Mouse (Mus musculus) C2C12 (cell line): ENCODE data around the gene Ddx24. TPM values are rescaled to one million over a fixed set of nuclear protein-coding genes. Genes with fewer than 3 reads are reported as not detected.

ENCODE experiments used
- H3K27me3 ChIP-seq: one replicate; pipeline ENCODE4 v1.6.1; 2011; ENCODE audit not compliant: control insufficient read depth, insufficient read depth, insufficient read length
- H3K36me3 ChIP-seq: one replicate; pipeline ENCODE4 v1.6.1; 2011; ENCODE audit not compliant: control insufficient read depth, insufficient read depth
- H3K4me3 ChIP-seq: one replicate; pipeline ENCODE4 v1.5.1; 2011; ENCODE audit warnings: mild to moderate bottlenecking, control low read depth; ENCODE audit not compliant: poor library complexity, insufficient read depth, severe bottlenecking
- H3K79me2 ChIP-seq: one replicate; pipeline ENCODE4 v1.6.1; 2011; ENCODE audit not compliant: control insufficient read depth, insufficient read depth
- H3K79me3 ChIP-seq: one replicate; pipeline ENCODE4 v1.6.1; 2011; ENCODE audit warnings: low read depth, control low read depth
- H3ac ChIP-seq: one replicate; pipeline ENCODE3; 2011; ENCODE audit warnings: low read depth; ENCODE audit not compliant: control insufficient read depth, insufficient read length
- CEBPB ChIP-seq: IDR thresholded peaks from one replicate; pipeline ENCODE4 v1.6.1; 2011; ENCODE audit warnings: low read depth, mild to moderate bottlenecking, control low read depth, moderate library complexity
- CTCF ChIP-seq: IDR thresholded peaks from one replicate; pipeline ENCODE4 v1.5.1; 2011; ENCODE audit not compliant: control insufficient read depth, insufficient read depth, insufficient read length
- FOSL1 ChIP-seq: IDR thresholded peaks from one replicate; pipeline ENCODE4 v1.8.0; 2011; ENCODE audit warnings: mild to moderate bottlenecking, low read length; ENCODE audit not compliant: poor library complexity, insufficient read depth, severe bottlenecking
- MAX ChIP-seq: IDR thresholded peaks from one replicate; pipeline ENCODE4 v1.6.1; 2011; ENCODE audit warnings: mild to moderate bottlenecking, control low read depth
- MYOD1 ChIP-seq: IDR thresholded peaks from one replicate; pipeline ENCODE4 v1.6.1; 2011; ENCODE audit warnings: low read depth; ENCODE audit not compliant: control insufficient read depth, insufficient read length
- MYOG ChIP-seq: IDR thresholded peaks from one replicate; pipeline ENCODE4 v1.6.1; 2011; ENCODE audit not compliant: control insufficient read depth, insufficient read length; ENCODE audit errors: extremely low read depth
- USF1 ChIP-seq: IDR thresholded peaks from one replicate; pipeline ENCODE4 v1.6.1; 2011; ENCODE audit warnings: low read depth, mild to moderate bottlenecking, control low read depth, moderate library complexity
- polyA plus RNA-seq: library from polyadenylated mRNA; unstranded; fragments of >200 nt; fragmentation: generic; extraction: Trizol; gene quantifications from one replicate; pipeline ENCODE4 v1.2.1, GENCODE M21; 2012; ENCODE audit warnings: missing spikeins

Gene Ddx24
- polyA plus RNA-seq, 1 experiment: 68.6 TPM

- H3ac ChIP-seq: no peak overlapping the region
- TF ChIP-seq MYOD1: peak; percentile 89
- TF ChIP-seq MYOG: no peak
- H3K27me3 ChIP-seq: no peaks in the 10 kb centered on the region
- H3K36me3 ChIP-seq: no peaks in the 10 kb centered on the region
- no peak overlapping the region for H3K4me3 ChIP-seq
- no peaks in the 10 kb centered on the region for H3K79me2 ChIP-seq
- no peaks in the 10 kb centered on the region for H3K79me3 ChIP-seq
Measured at GRCm38 (mm10) chr12:103358951-103359801, 66.5 kb downstream of the Ddx24 start.

- Histone ChIP-seq H3K79me3 (no peaks in the 10 kb centered on the region), H3K36me3 (no peaks in the 10 kb centered on the region), H3K27me3 (no peaks in the 10 kb centered on the region), H3K79me2 (no peaks in the 10 kb centered on the region), H3ac (no peak overlapping the region), H3K4me3 (no peak overlapping the region)
- TF ChIP-seq CTCF: no peak
- TF ChIP-seq CEBPB: no peak
- TF ChIP-seq USF1: no peak
- TF ChIP-seq MYOD1: no peak
- no peak for TF ChIP-seq MAX
- no peak for TF ChIP-seq MYOG
- TF ChIP-seq FOSL1: no peak
Measured at GRCm38 (mm10) chr12:103358216-103358615, 67.4 kb downstream of the Ddx24 start.

Other genes with a start within 250 kb of the Ddx24 start
- not detected for gene Prima1, start 183.7 kb downstream of the Ddx24 start, polyA plus RNA-seq
- gene Fam181a, start 114.9 kb downstream of the Ddx24 start, polyA plus RNA-seq: not detected
- 0.97 TPM for gene Asb2, start 69.8 kb downstream of the Ddx24 start, polyA plus RNA-seq
- gene Otub2, start 37.1 kb downstream of the Ddx24 start, polyA plus RNA-seq: 4.5 TPM
- gene 9330161L09Rik, start 18.0 kb downstream of the Ddx24 start, polyA plus RNA-seq: 0.69 TPM
- 55.2 TPM for gene Ifi27, start 8.4 kb upstream of the Ddx24 start, polyA plus RNA-seq
- 0.53 TPM for gene Ifi27l2a, start 17.9 kb upstream of the Ddx24 start, polyA plus RNA-seq
- 0.12 TPM for gene Ifi27l2b, start 31.4 kb upstream of the Ddx24 start, polyA plus RNA-seq
- 0.09 TPM for gene Ppp4r4, start 106.5 kb upstream of the Ddx24 start, polyA plus RNA-seq
- gene Serpina10, start 205.6 kb upstream of the Ddx24 start, polyA plus RNA-seq: not detected
- 0.06 TPM for gene Serpina6, start 231.4 kb upstream of the Ddx24 start, polyA plus RNA-seq